Mouse (Mus musculus): Measurements from ENCODE around the gene Kctd3.

DNA sequence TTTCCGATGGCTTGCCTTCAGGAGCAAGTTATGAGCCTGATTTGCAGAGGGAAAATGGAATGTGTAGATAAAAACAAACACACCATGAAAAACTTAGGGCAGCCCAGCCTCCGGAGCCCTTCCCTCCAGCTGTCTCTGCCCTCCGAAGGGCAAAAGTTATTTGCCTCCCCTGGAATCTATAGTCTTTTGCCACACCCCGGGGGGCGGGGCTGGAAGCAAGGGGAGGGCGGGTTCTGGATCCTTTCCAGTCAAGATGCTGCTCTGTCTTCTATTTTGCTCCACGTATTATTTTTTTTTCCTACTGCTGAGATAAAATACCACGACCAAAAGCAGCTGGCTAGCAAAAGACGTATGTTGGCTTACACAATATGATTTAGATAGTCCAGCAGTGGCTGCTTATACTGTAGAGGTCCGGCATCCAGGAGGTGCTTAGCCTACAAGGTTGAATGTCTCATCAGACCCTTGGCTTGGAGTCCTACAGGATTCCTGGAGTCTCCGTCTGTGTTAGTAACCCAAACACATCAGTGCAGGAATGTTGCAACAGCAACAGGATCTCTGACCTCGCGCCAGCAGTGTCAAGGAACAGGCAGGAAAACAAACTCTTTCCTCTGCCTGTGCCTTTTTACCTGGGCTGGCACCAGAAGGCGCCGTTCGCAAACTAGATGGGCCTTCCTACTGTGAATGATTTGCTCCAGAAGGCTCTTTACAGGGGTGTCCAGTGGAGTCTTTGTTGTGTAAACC lies 5.4 kb upstream of the Kctd3 start:
- TF ChIP-seq GATA1 (IDR thresholded peaks at IDR 0.05; ENCODE audit: low read length) (no peak), TAL1 (IDR thresholded peaks at IDR 0.05; ENCODE audit: low read length) (no peak)
